23 mouse cellular contexts compared by ENCODE assay signal in the genomic region with DNA sequence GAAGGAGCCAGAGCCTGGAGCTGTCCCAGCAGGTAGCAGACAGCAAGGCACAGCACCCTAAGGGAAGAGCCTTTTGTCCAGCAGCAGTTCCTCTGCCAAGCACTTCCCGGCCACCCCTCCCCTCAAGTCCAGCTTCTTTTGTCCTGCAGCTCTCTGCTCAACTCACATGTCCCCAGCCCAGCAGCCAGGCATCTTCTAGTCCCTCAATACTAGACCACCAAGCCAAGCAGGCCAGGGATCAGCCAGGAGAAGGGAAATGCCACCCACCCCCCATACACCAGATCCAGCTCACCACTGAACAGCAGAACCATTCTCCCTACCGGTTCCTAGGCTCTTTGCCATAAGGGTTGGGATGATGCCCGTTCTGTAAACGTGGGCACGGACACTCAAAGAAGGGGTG. TPM values are rescaled to one million over a fixed set of nuclear protein-coding genes. Genes with fewer than 3 reads are reported as not detected.
DNase-seq lines count a peak whose midpoint lies in the region; ATAC-seq and TF ChIP-seq lines count a peak whose summit lies in the region.
"Had no signal": no experiment of that assay in that cellular context is flagged by ENCODE, and none has a peak within 500 bp of the region (broad histone marks: within the 10 kb centered on the region; RNA-seq: fewer than 3 reads in every experiment).

No protein-coding gene starts in this region.

- H3K36me3 ChIP-seq in hindbrain, embryonic 16.5 days (ENCODE audit: control insufficient read depth, insufficient read depth, low read length): no peaks in the 10 kb centered on the region
- H3K36me3 ChIP-seq in hindbrain, embryonic 13.5 days: no peaks in the 10 kb centered on the region
- H3K36me3 ChIP-seq in midbrain, postnatal 0 days (ENCODE audit: insufficient read depth, low read length): no peaks in the 10 kb centered on the region
- H3K36me3 ChIP-seq in midbrain, embryonic 11.5 days (ENCODE audit: control insufficient read depth, insufficient read depth, low read length): no peaks in the 10 kb centered on the region
- H3K36me3 ChIP-seq: embryonic facial prominence, embryonic 12.5 days; forebrain, embryonic 12.5 days; heart, embryonic 13.5 days; intestine, embryonic 15.5 days had no signal

- 65% methylated on average over 5 of the region's 5 CpGs for WGBS in hindbrain, embryonic 16.5 days
- 72% methylated on average over 5 of the region's 5 CpGs for WGBS in hindbrain, embryonic 13.5 days
- 65% methylated on average over 5 of the region's 5 CpGs for WGBS in midbrain, postnatal 0 days
- WGBS in midbrain, embryonic 11.5 days: 71% methylated on average over 5 of the region's 5 CpGs

- peak; percentile 46 to 66 for DNase-seq in cerebellum, postnatal 14 days
- DNase-seq in cerebellum, adult 8-10 months: no peak
- DNase-seq in midbrain, postnatal 0 days (ENCODE audit: low spot score): peak; percentile 32
- DNase-seq in midbrain, embryonic 11.5 days (ENCODE audit: low spot score, missing footprints): no peak
- no peak for DNase-seq in frontal cortex, postnatal 10 days (ENCODE audit: low spot score in 2 of 2)
- DNase-seq: adrenal gland, postnatal 14 days; cerebellum, adult 9-10 months; forebrain, postnatal 0 days; gastrocnemius, adult 2 months; gastrocnemius, postnatal 25 days; heart, postnatal 4 days; kidney, adult 18-20 months had no signal

- H3K4me2 ChIP-seq in hindbrain, embryonic 16.5 days (ENCODE audit: low read length): no peak overlapping the region
- no peak overlapping the region for H3K4me2 ChIP-seq in hindbrain, embryonic 13.5 days
- no peak overlapping the region for H3K4me2 ChIP-seq in midbrain, postnatal 0 days (ENCODE audit: low read depth, low read length, poor library complexity, severe bottlenecking)
- H3K4me2 ChIP-seq in midbrain, embryonic 11.5 days: no peak overlapping the region
- H3K4me2 ChIP-seq: embryonic facial prominence, embryonic 12.5 days; forebrain, embryonic 12.5 days; heart, embryonic 13.5 days; intestine, embryonic 15.5 days had no signal

- peaks cover 11% of the 10 kb centered on the region for H3K4me1 ChIP-seq in hindbrain, embryonic 16.5 days (ENCODE audit: control insufficient read depth, insufficient read depth, low read depth, low read length)
- H3K4me1 ChIP-seq in hindbrain, embryonic 13.5 days (replicated peaks): peaks cover 23% of the 10 kb centered on the region
- H3K4me1 ChIP-seq in midbrain, postnatal 0 days (ENCODE audit: insufficient read depth, low read length): no peaks in the 10 kb centered on the region
- H3K4me1 ChIP-seq in midbrain, embryonic 11.5 days (ENCODE audit: control insufficient read depth, insufficient read depth, low read length): peaks cover 9% of the 10 kb centered on the region

- no peak overlapping the region for H3K9ac ChIP-seq in hindbrain, embryonic 16.5 days (ENCODE audit: low read depth, low read length)
- no peak overlapping the region for H3K9ac ChIP-seq in hindbrain, embryonic 13.5 days
- no peak overlapping the region for H3K9ac ChIP-seq in midbrain, postnatal 0 days (replicated peaks; ENCODE audit: low read length, poor library complexity, severe bottlenecking)
- no peak overlapping the region for H3K9ac ChIP-seq in midbrain, embryonic 11.5 days (ENCODE audit: low read length)
- H3K9ac ChIP-seq: embryonic facial prominence, embryonic 12.5 days; forebrain, embryonic 12.5 days; forebrain, postnatal 0 days; heart, embryonic 13.5 days; intestine, embryonic 15.5 days had no signal

- ATAC-seq in hindbrain, embryonic 16.5 days: peak; percentile 70
- ATAC-seq in hindbrain, embryonic 13.5 days (ENCODE audit: low FRiP score): no peak
- ATAC-seq in midbrain, postnatal 0 days (ENCODE audit: low FRiP score): no peak
- no peak for ATAC-seq in midbrain, embryonic 11.5 days (ENCODE audit: low FRiP score)
- ATAC-seq: activated CD4-positive, CD25-positive, alpha-beta regulatory T cell, adult 4 months; forebrain, postnatal 0 days; intestine, embryonic 15.5 days; Patski had no signal

- no peaks in the 10 kb centered on the region for H3K9me3 ChIP-seq in hindbrain, embryonic 16.5 days (ENCODE audit: control insufficient read depth, low read length)
- H3K9me3 ChIP-seq in hindbrain, embryonic 13.5 days: no peaks in the 10 kb centered on the region
- no peaks in the 10 kb centered on the region for H3K9me3 ChIP-seq in midbrain, postnatal 0 days (ENCODE audit: low read length)
- no peaks in the 10 kb centered on the region for H3K9me3 ChIP-seq in midbrain, embryonic 11.5 days (ENCODE audit: control insufficient read depth, low read length)
- H3K9me3 ChIP-seq: embryonic facial prominence, embryonic 12.5 days; forebrain, embryonic 12.5 days; heart, embryonic 13.5 days; intestine, embryonic 15.5 days had no signal

- H3K27me3 ChIP-seq in hindbrain, embryonic 16.5 days (replicated peaks; ENCODE audit: control insufficient read depth, insufficient read depth, low read length): no peaks in the 10 kb centered on the region
- no peaks in the 10 kb centered on the region for H3K27me3 ChIP-seq in hindbrain, embryonic 13.5 days
- H3K27me3 ChIP-seq in midbrain, postnatal 0 days (ENCODE audit: insufficient read depth, low read length): no peaks in the 10 kb centered on the region
- H3K27me3 ChIP-seq in midbrain, embryonic 11.5 days (ENCODE audit: control insufficient read depth, insufficient read depth, low read length): no peaks in the 10 kb centered on the region
- H3K27me3 ChIP-seq: CH12.LX; embryonic facial prominence, embryonic 12.5 days; intestine, embryonic 15.5 days; Patski had no signal

- H3K4me3 ChIP-seq in hindbrain, embryonic 16.5 days (ENCODE audit: low read length): no peak overlapping the region
- H3K4me3 ChIP-seq in hindbrain, embryonic 13.5 days: no peak overlapping the region
- no peak overlapping the region for H3K4me3 ChIP-seq in midbrain, postnatal 0 days (ENCODE audit: low read depth, low read length)
- no peak overlapping the region for H3K4me3 ChIP-seq in midbrain, embryonic 11.5 days (ENCODE audit: low read depth, low read length)
- H3K4me3 ChIP-seq: embryonic facial prominence, embryonic 12.5 days; forebrain, embryonic 12.5 days; gastrocnemius, adult 2 months; heart, embryonic 13.5 days; intestine, embryonic 15.5 days had no signal

- no peak overlapping the region for H3K27ac ChIP-seq in hindbrain, embryonic 16.5 days (ENCODE audit: low read depth, low read length)
- H3K27ac ChIP-seq in hindbrain, embryonic 13.5 days: no peak overlapping the region
- no peak overlapping the region for H3K27ac ChIP-seq in midbrain, postnatal 0 days (ENCODE audit: low read depth, low read length)
- no peak overlapping the region for H3K27ac ChIP-seq in midbrain, embryonic 11.5 days (ENCODE audit: low read depth, low read length)
- H3K27ac ChIP-seq: embryonic facial prominence, embryonic 12.5 days; forebrain, embryonic 12.5 days; gastrocnemius, adult 2 months; heart, embryonic 13.5 days; intestine, embryonic 15.5 days had no signal

- TF ChIP-seq CTCF in midbrain, postnatal 0 days (IDR thresholded peaks at IDR 0.05): no peak

RNA-seq across cellular contexts. Expression of a gene that starts 15.6 kb away (rescaled TPM):
- polyA plus RNA-seq in hindbrain, embryonic 16.5 days (2015; fragmentation: Nextera tagmentation; extraction: Ambion mirVana): 29.8 and 35.9 TPM in 2 replicates
- polyA plus RNA-seq in hindbrain, embryonic 13.5 days (2015; fragmentation: Nextera tagmentation; extraction: Ambion mirVana): 10.2 and 10.6 TPM in 2 replicates
- total RNA-seq in midbrain, postnatal 0 days (2014; rRNA removed): 45.1 and 54.2 TPM in 2 replicates
- 32.5 and 35.6 TPM in 2 replicates for polyA plus RNA-seq in midbrain, postnatal 0 days (2015; fragmentation: Nextera tagmentation; extraction: Ambion mirVana)
- 0.07 and 0.08 TPM in 2 replicates for polyA plus RNA-seq in midbrain, embryonic 11.5 days (2014; fragmentation: Nextera tagmentation; extraction: Ambion mirVana)
- total RNA-seq: CH12.LX; common myeloid progenitor, adult 5-6 weeks; granulocyte monocyte progenitor cell, adult 5-6 weeks had no signal

RNA-seq across cellular contexts. Expression of a gene that starts 26.4 kb away (rescaled TPM):
- polyA plus RNA-seq in hindbrain, embryonic 16.5 days (2015; fragmentation: Nextera tagmentation; extraction: Ambion mirVana): 0.09 and 3.2 TPM in 2 replicates
- polyA plus RNA-seq in hindbrain, embryonic 13.5 days (2015; fragmentation: Nextera tagmentation; extraction: Ambion mirVana): 0.83 and 1.9 TPM in 2 replicates
- not detected in 2 replicates for total RNA-seq in midbrain, postnatal 0 days (2014; rRNA removed)
- 0.12 TPM in 1 of 2 replicates, not detected in the other for polyA plus RNA-seq in midbrain, postnatal 0 days (2015; fragmentation: Nextera tagmentation; extraction: Ambion mirVana)
- 0.12 and 0.22 TPM in 2 replicates for polyA plus RNA-seq in midbrain, embryonic 11.5 days (2014; fragmentation: Nextera tagmentation; extraction: Ambion mirVana)
- total RNA-seq: adrenal gland, postnatal 14 days; common myeloid progenitor, adult 5-6 weeks; granulocyte monocyte progenitor cell, adult 5-6 weeks; heart, postnatal 4 days had no signal
- polyA plus RNA-seq: activated CD4-positive, CD25-positive, alpha-beta regulatory T cell, adult 4 months; Patski had no signal

RNA-seq across cellular contexts. Expression of a gene that starts 37.6 kb away (rescaled TPM):
- polyA plus RNA-seq in hindbrain, embryonic 16.5 days (2015; fragmentation: Nextera tagmentation; extraction: Ambion mirVana): 2.7 and 3.9 TPM in 2 replicates
- 2.8 and 3.2 TPM in 2 replicates for polyA plus RNA-seq in hindbrain, embryonic 13.5 days (2015; fragmentation: Nextera tagmentation; extraction: Ambion mirVana)
- total RNA-seq in midbrain, postnatal 0 days (2014; rRNA removed): 0.47 and 3.0 TPM in 2 replicates
- polyA plus RNA-seq in midbrain, postnatal 0 days (2015; fragmentation: Nextera tagmentation; extraction: Ambion mirVana): 3.0 and 4.3 TPM in 2 replicates
- polyA plus RNA-seq in midbrain, embryonic 11.5 days (2014; fragmentation: Nextera tagmentation; extraction: Ambion mirVana): 1.8 and 2.2 TPM in 2 replicates
- polyA plus RNA-seq: activated CD4-positive, CD25-positive, alpha-beta regulatory T cell, adult 4 months had no signal

Comparison
In these comparisons a context has a peak if more than half of its experiments do, and no peak if none do; other contexts are left out.
1. DNase-seq: peak in cerebellum, postnatal 14 days (2 of 2) and midbrain, postnatal 0 days (single experiment); none in cerebellum, adult 8-10 months (single experiment), midbrain, embryonic 11.5 days (single experiment) and frontal cortex, postnatal 10 days (0 of 2).
2. RNA of a gene that starts 15.6 kb away (polyA plus RNA-seq): 29.8 to 35.9 TPM in hindbrain, embryonic 16.5 days, 32.5 to 35.6 TPM in midbrain, postnatal 0 days and 10.2 to 10.6 TPM in hindbrain, embryonic 13.5 days; 0.07 to 0.08 TPM in midbrain, embryonic 11.5 days; every median in the first group is over 10 times any median in the second.